Mouse (Mus musculus) induced T-regulatory cell, adult 2 months (primary cell): Measurements from ENCODE around the gene Flot1.

ENCODE experiments used
- DNase-seq: peaks from one replicate; pipeline ENCODE4 v3.0.0-alpha.2; 2012; ENCODE audit warnings: low read depth

Gene Flot1

GRCm38 (mm10) chr17:35810900-35811648, 12.0 kb upstream of the Flot1 start:
- no peak for DNase-seq

GRCm38 (mm10) chr17:35812307-35812706, 10.7 kb upstream of the Flot1 start:
- no peak for DNase-seq

GRCm38 (mm10) chr17:35812736-35813135, 10.3 kb upstream of the Flot1 start:
- no peak for DNase-seq

- no peak for DNase-seq
Observed at GRCm38 (mm10) chr17:35813245-35813647, 9.8 kb upstream of the Flot1 start.

- peak; percentile 57 for DNase-seq
Observed at GRCm38 (mm10) chr17:35813653-35814052, 9.4 kb upstream of the Flot1 start.

DNA sequence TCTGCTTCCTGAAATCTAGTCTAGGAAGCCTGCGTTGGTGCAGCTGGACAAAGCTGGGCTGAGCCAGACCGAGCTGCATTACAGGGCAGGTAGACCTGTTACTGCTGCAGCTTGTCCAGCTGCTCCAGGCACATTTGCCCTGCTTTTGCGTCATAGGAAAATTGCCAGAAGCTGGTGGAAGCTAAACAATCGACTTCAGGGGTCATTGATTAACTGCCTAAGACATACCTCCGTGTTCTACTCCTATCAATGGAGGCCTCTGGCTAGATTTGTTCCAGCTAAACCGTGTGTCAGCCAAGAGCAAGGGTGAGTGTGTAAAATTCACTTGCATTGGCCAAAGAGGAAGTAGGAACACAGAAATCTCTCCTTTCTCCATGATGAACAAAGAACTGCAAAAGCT, 8.4 kb upstream of the Flot1 start:
- DNase-seq, result no peak

GRCm38 (mm10) chr17:35815836-35816235, 7.2 kb upstream of the Flot1 start:
- no peak for DNase-seq

DNA sequence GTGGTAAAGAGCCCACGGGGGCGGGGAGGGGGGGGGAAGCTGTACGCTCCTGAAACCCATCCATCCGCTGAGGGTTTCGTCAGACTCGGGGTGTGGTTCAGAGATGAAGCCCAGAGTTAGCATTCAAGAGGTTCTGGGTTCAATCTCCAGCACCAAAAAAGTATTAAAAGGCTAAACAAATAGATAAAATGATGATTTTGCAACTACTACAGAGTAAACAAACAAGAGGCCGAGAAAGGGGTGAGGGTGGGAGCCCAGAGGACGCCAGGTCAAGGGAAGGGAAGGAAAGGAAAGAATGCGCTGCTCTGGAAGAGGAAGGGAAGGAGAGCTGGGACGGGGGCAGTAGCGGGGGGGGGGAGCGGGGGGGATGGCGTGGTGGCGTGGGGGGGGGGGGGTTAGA, 6.3 kb upstream of the Flot1 start:
- DNase-seq, result no peak

- DNase-seq, result no peak
Observed at GRCm38 (mm10) chr17:35817226-35817625, 5.8 kb upstream of the Flot1 start.

DNA sequence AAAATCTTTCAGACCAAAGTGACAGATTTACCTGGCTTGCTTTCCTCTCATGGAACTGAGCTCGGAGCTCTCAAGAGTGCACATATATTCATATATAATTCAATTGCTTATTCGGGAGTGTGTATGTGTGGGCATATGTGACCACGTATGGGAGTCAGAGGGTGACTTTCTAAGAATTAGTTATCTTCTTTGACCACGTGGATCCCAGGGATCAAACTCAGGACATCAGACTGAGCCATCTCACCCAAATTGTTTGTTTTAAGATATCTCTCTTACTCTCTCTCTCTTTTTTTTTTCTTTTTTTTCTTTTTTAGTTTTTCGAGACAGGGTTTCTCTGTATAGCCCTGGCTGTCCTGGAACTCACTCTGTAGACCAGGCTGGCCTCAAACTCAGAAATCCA, 2.9 kb upstream of the Flot1 start:
- peak; percentile 19 for DNase-seq

GRCm38 (mm10) chr17:35821439-35822430, 1.3 kb upstream of the Flot1 start, which contains the start of gene Ier3:
TSS of gene Ier3 (plus strand) at chr17:35821684.
- peak; percentile 75 for DNase-seq

DNA sequence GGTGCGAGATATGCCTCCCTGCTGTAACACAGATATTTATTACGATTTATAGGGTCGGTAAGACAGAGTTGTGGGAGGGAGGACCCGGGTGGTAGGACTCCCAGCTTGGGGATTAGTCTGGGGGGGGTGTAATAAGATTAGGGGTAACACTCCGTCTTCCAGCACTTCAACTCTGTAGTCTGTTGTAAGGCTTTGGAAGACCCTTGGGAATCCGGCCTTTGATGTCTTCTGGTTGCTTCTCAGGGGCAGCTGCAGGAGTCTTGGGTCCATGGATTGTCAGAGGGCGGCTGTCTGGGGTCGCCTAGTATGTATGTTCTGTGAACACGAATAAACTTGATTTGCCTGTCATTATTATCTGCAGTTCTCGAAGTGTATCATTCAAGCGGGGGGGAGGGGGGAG, 466 bp upstream of the Flot1 start:
- no peak for DNase-seq

- peak; percentile 39 for DNase-seq
Observed at GRCm38 (mm10) chr17:35824402-35824801, 1.4 kb downstream of the Flot1 start.

- DNase-seq, result no peak
Observed at GRCm38 (mm10) chr17:35825109-35825850, 2.2 kb downstream of the Flot1 start.

GRCm38 (mm10) chr17:35829737-35830136, 6.7 kb downstream of the Flot1 start:
- peak; percentile 92 for DNase-seq

GRCm38 (mm10) chr17:35832400-35833238, 9.6 kb downstream of the Flot1 start:
- DNase-seq, result no peak

GRCm38 (mm10) chr17:35833239-35833751, 10.3 kb downstream of the Flot1 start:
- DNase-seq, result no peak

DNA sequence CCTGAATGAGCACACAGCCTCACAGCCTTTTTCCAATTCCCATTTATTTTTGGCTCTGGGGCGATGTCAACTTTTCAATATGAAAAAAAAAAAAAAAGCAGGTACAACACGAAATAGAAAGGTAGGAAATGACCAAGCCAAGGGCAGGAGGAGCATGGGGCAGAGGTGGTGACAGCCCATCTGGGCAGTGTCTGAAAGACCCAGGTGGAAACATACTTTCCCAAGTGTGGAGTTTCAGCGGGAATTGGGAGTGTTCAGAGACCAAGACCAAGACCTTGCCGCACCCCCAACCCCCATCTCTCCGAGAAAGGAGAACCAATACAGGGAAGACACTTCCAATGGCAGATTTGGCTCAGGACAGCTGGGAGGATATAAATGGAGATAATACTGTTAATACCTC, 10.9 kb downstream of the Flot1 start:
- no peak for DNase-seq

- DNase-seq, result no peak
Observed at GRCm38 (mm10) chr17:35834696-35835422, 11.8 kb downstream of the Flot1 start.

DNA sequence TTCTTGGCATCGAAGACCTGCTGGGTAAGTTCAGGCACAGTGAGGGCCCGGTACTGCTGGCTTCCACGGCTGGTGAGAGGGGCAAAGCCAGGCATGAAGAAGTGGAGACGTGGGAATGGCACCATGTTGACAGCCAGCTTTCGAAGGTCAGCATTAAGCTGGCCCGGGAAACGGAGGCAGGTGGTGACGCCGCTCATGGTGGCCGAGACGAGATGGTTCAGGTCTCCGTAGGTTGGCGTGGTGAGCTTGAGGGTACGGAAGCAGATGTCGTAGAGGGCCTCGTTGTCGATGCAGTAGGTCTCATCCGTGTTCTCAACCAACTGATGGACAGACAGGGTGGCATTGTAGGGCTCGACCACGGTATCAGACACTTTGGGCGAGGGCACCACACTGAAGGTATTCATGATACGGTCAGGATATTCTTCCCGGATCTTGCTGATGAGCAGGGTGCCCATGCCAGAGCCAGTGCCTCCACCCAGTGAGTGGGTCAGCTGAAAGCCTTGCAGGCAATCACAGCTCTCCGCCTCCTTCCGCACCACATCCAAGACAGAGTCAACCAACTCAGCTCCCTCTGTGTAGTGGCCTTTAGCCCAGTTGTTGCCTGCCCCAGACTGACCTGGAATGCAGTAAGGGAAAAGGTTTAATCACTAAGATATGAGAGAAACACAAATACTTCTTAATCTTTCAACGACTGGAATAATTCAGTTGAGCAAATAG, 12.6 kb downstream of the Flot1 start:
- DNase-seq, result no peak
